Mouse (Mus musculus): ENCODE measurements around the gene Klk1b11. TPM values are rescaled to one million over a fixed set of nuclear protein-coding genes. Genes with fewer than 3 reads are reported as not detected.
"Not testable (repeated sequence)": the region's sequence is repeated elsewhere in the genome, so short reads cannot be mapped to it uniquely, and the experiment has no call there.

Klk1b11 gene
- not detected in 2 replicates for total RNA-seq (2014; rRNA removed)
- polyA plus RNA-seq (2012; rRNA removed): not detected in 2 replicates

- H3K4me3 ChIP-seq (ENCODE audit: insufficient read depth, low read depth, low read length); H3K27me3 ChIP-seq (ENCODE audit: control insufficient read depth, insufficient read depth, low read length); H3K79me2 ChIP-seq (ENCODE audit: control insufficient read depth, insufficient read depth, low read length); H3K36me3 ChIP-seq (ENCODE audit: control insufficient read depth, insufficient read depth, low read length); H3K9ac ChIP-seq (ENCODE audit: low read depth, low read length); H3K27ac ChIP-seq (replicated peaks; ENCODE audit: insufficient read depth, low read depth, low read length); DNase-seq (ENCODE audit: extremely low read depth, low read depth, low spot score); H3K4me1 ChIP-seq (ENCODE audit: control insufficient read depth, insufficient read depth, low read length): not testable (repeated sequence)
- WGBS: 75% methylated on average over 4 of the region's 4 CpGs
Measured at GRCm38 (mm10) chr7:43995577-43995976, at the start of gene Klk1b11. Gene Klk1b11 (plus strand): TSS chr7:43995877.

DNA sequence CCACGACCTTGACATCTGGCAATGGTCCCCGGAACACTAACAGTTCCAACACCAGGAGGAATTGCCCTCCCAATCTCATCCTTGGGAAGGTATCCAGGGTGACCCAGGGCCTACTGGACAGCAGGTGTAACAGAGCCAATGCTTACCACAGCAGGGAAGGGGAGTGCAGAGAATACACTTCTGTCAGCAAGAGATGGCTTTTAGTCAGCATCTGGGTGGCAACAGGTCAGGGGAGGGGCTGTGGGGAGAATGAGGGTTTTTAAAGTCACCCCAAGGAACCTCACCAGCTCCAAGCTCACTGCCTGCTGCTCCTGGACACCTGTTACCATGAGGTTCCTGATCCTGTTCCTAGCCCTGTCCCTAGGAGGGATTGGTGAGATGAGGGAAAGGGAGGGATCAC lies 45.3 kb upstream of the Klk1b11 start, which contains the start of gene Klk1b8:
TSS of gene Klk1b8 (plus strand) at position 301 of the 400 bp plus-strand sequence.
- Histone ChIP-seq H3K79me2 (ENCODE audit: control insufficient read depth, insufficient read depth, low read length) (no peaks in the 10 kb centered on the region), H3K9ac (ENCODE audit: low read depth, low read length) (no peak within 1 kb of the TSS), H3K36me3 (ENCODE audit: control insufficient read depth, insufficient read depth, low read length) (no peaks in the 10 kb centered on the region), H3K27ac (replicated peaks; ENCODE audit: insufficient read depth, low read depth, low read length) (no peak within 1 kb of the TSS), H3K4me1 (ENCODE audit: control insufficient read depth, insufficient read depth, low read length) (no peaks in the 10 kb centered on the region), H3K4me3 (ENCODE audit: insufficient read depth, low read depth, low read length) (no peak within 1 kb of the TSS), H3K27me3 (ENCODE audit: control insufficient read depth, insufficient read depth, low read length) (no peaks in the 10 kb centered on the region)
- TF ChIP-seq POLR2A (IDR thresholded peaks at IDR 0.05; ENCODE audit: extremely low read depth, insufficient read depth, low read length) (no peak), CTCF (IDR thresholded peaks at IDR 0.05; ENCODE audit: low read depth, low read length) (no peak)
- WGBS: 37% methylated on average over 2 of the region's 2 CpGs
- DNase-seq (ENCODE audit: extremely low read depth, low read depth, low spot score): no peak

GRCm38 (mm10) chr7:43952703-43953102 lies 43.0 kb upstream of the Klk1b11 start:
- Histone ChIP-seq H3K9ac (ENCODE audit: low read depth, low read length) (no peak overlapping the region), H3K36me3 (ENCODE audit: control insufficient read depth, insufficient read depth, low read length) (no peaks in the 10 kb centered on the region), H3K4me3 (ENCODE audit: insufficient read depth, low read depth, low read length) (no peak overlapping the region), H3K4me1 (ENCODE audit: control insufficient read depth, insufficient read depth, low read length) (no peaks in the 10 kb centered on the region), H3K27me3 (ENCODE audit: control insufficient read depth, insufficient read depth, low read length) (no peaks in the 10 kb centered on the region), H3K79me2 (ENCODE audit: control insufficient read depth, insufficient read depth, low read length) (no peaks in the 10 kb centered on the region), H3K27ac (replicated peaks; ENCODE audit: insufficient read depth, low read depth, low read length) (no peak overlapping the region)
- no peak for DNase-seq (ENCODE audit: extremely low read depth, low read depth, low spot score)
- TF ChIP-seq POLR2A (IDR thresholded peaks at IDR 0.05; ENCODE audit: extremely low read depth, insufficient read depth, low read length): no peak
- no peak for TF ChIP-seq CTCF (IDR thresholded peaks at IDR 0.05; ENCODE audit: low read depth, low read length)
- 61% methylated on average over 4 of the region's 4 CpGs for WGBS

GRCm38 (mm10) chr7:43966451-43966850 lies 29.2 kb upstream of the Klk1b11 start, which contains the start of gene Klk1b1:
Gene Klk1b1 (plus strand): TSS chr7:43966751.
- Histone ChIP-seq H3K36me3 (ENCODE audit: control insufficient read depth, insufficient read depth, low read length) (no peaks in the 10 kb centered on the region), H3K9ac (ENCODE audit: low read depth, low read length) (no peak within 1 kb of the TSS), H3K27ac (replicated peaks; ENCODE audit: insufficient read depth, low read depth, low read length) (no peak within 1 kb of the TSS), H3K79me2 (ENCODE audit: control insufficient read depth, insufficient read depth, low read length) (no peaks in the 10 kb centered on the region), H3K4me3 (ENCODE audit: insufficient read depth, low read depth, low read length) (no peak within 1 kb of the TSS), H3K4me1 (ENCODE audit: control insufficient read depth, insufficient read depth, low read length) (no peaks in the 10 kb centered on the region), H3K27me3 (ENCODE audit: control insufficient read depth, insufficient read depth, low read length) (no peaks in the 10 kb centered on the region)
- 47% methylated on average over 3 of the region's 3 CpGs for WGBS
- DNase-seq (ENCODE audit: extremely low read depth, low read depth, low spot score): no peak
- no peak for TF ChIP-seq POLR2A (IDR thresholded peaks at IDR 0.05; ENCODE audit: extremely low read depth, insufficient read depth, low read length)
- TF ChIP-seq CTCF (IDR thresholded peaks at IDR 0.05; ENCODE audit: low read depth, low read length): no peak

- no peaks in the 10 kb centered on the region for H3K79me2 ChIP-seq (ENCODE audit: control insufficient read depth, insufficient read depth, low read length)
- 67% methylated on average over 3 of the region's 3 CpGs for WGBS
- no peaks in the 10 kb centered on the region for H3K27me3 ChIP-seq (ENCODE audit: control insufficient read depth, insufficient read depth, low read length)
- H3K9ac ChIP-seq (ENCODE audit: low read depth, low read length): no peak overlapping the region
- no peak overlapping the region for H3K27ac ChIP-seq (replicated peaks; ENCODE audit: insufficient read depth, low read depth, low read length)
- no peak overlapping the region for H3K4me3 ChIP-seq (ENCODE audit: insufficient read depth, low read depth, low read length)
- TF ChIP-seq CTCF (IDR thresholded peaks at IDR 0.05; ENCODE audit: low read depth, low read length) (no peak), POLR2A (IDR thresholded peaks at IDR 0.05; ENCODE audit: extremely low read depth, insufficient read depth, low read length) (no peak)
- no peaks in the 10 kb centered on the region for H3K4me1 ChIP-seq (ENCODE audit: control insufficient read depth, insufficient read depth, low read length)
- H3K36me3 ChIP-seq (ENCODE audit: control insufficient read depth, insufficient read depth, low read length): no peaks in the 10 kb centered on the region
- DNase-seq (ENCODE audit: extremely low read depth, low read depth, low spot score): no peak
Measured at GRCm38 (mm10) chr7:43967058-43967457, 28.6 kb upstream of the Klk1b11 start.

DNA sequence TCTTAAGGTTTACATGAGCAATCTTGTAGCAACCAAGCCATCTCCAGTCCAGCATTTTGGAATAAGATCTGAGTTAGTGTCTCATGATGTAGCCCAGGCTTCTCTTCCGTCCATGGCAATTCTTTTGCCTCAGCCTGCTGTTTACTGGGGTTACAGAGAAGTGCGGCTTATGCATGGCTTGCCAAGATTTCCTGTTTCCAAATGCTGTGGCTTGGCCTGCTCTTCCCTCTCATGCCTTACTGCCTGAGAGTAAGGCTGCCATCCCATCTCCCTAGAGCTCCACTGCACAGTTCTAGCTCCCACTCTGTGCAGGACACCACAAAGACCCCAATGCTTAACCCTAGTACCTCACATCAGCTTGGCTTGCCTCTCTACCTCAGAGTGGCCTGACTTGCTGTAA lies 28.1 kb upstream of the Klk1b11 start:
- H3K79me2 ChIP-seq (ENCODE audit: control insufficient read depth, insufficient read depth, low read length): no peaks in the 10 kb centered on the region
- WGBS: 79% methylated on average over 2 of the region's 2 CpGs
- no peak for TF ChIP-seq POLR2A (IDR thresholded peaks at IDR 0.05; ENCODE audit: extremely low read depth, insufficient read depth, low read length)
- TF ChIP-seq CTCF (IDR thresholded peaks at IDR 0.05; ENCODE audit: low read depth, low read length): no peak
- H3K4me3 ChIP-seq (ENCODE audit: insufficient read depth, low read depth, low read length): no peak overlapping the region
- H3K27ac ChIP-seq (replicated peaks; ENCODE audit: insufficient read depth, low read depth, low read length): no peak overlapping the region
- no peaks in the 10 kb centered on the region for H3K4me1 ChIP-seq (ENCODE audit: control insufficient read depth, insufficient read depth, low read length)
- no peak for DNase-seq (ENCODE audit: extremely low read depth, low read depth, low spot score)
- no peaks in the 10 kb centered on the region for H3K27me3 ChIP-seq (ENCODE audit: control insufficient read depth, insufficient read depth, low read length)
- H3K36me3 ChIP-seq (ENCODE audit: control insufficient read depth, insufficient read depth, low read length): no peaks in the 10 kb centered on the region
- no peak overlapping the region for H3K9ac ChIP-seq (ENCODE audit: low read depth, low read length)

GRCm38 (mm10) chr7:43975761-43976160 lies 19.9 kb upstream of the Klk1b11 start, which contains the start of gene Klk1b9:
Gene Klk1b9 (plus strand): TSS chr7:43976061.
- not testable (repeated sequence) for DNase-seq (ENCODE audit: extremely low read depth, low read depth, low spot score); H3K27me3 ChIP-seq (ENCODE audit: control insufficient read depth, insufficient read depth, low read length); H3K9ac ChIP-seq (ENCODE audit: low read depth, low read length); H3K27ac ChIP-seq (replicated peaks; ENCODE audit: insufficient read depth, low read depth, low read length); H3K4me1 ChIP-seq (ENCODE audit: control insufficient read depth, insufficient read depth, low read length); H3K4me3 ChIP-seq (ENCODE audit: insufficient read depth, low read depth, low read length); H3K36me3 ChIP-seq (ENCODE audit: control insufficient read depth, insufficient read depth, low read length); H3K79me2 ChIP-seq (ENCODE audit: control insufficient read depth, insufficient read depth, low read length)
- WGBS: 58% methylated on average over 1 of the region's 1 CpGs

Measured in liver, adult 2 months (tissue).